Mouse (Mus musculus): ENCODE results near the gene Cish. TPM values are rescaled to one million over a fixed set of nuclear protein-coding genes. Genes with fewer than 3 reads are reported as not detected.
A peak's percentile ranks its signal among the peaks of the same experiment; 100 is the strongest.

The Cish gene
- polyA plus RNA-seq, 1 experiment from 2014 or later = 4.2 TPM

GRCm38 (mm10) chr9:107279378-107280321 is 16.2 kb upstream of the Cish start:
- no peak overlapping the region for H3K4me3 ChIP-seq (ENCODE audit: low read depth, low read length)
- 21% methylated on average over 16 of the region's 16 CpGs for WGBS
- no peaks in the 10 kb centered on the region for H3K36me3 ChIP-seq (ENCODE audit: control insufficient read depth, insufficient read depth, low read length)
- H3K27ac ChIP-seq (ENCODE audit: low read depth, low read length) = no peak overlapping the region
- 0 out of 2 replicates have a peak overlapping the region, but pooled peaks have one; percentile 24 for H3K9ac ChIP-seq (ENCODE audit: low read length)
- no peaks in the 10 kb centered on the region for H3K27me3 ChIP-seq (ENCODE audit: control insufficient read depth, insufficient read depth, low read length)
- peak overlapping the region; percentile 7; the same call in 1 of the 2 replicates for H3K4me2 ChIP-seq
- no peaks in the 10 kb centered on the region for H3K9me3 ChIP-seq (ENCODE audit: control insufficient read depth, low read length)
- H3K4me1 ChIP-seq (ENCODE audit: control insufficient read depth, insufficient read depth, low read length) = peaks cover 4% of the 10 kb centered on the region
- DNase-seq (ENCODE audit: low spot score, missing footprints) (no peak), ATAC-seq (ENCODE audit: low FRiP score) (peak; percentile 27; the same call in 1 of the 2 replicates)

GRCm38 (mm10) chr9:107280322-107281027 is 15.4 kb upstream of the Cish start:
- no peak for DNase-seq (ENCODE audit: low spot score, missing footprints)
- 46% methylated on average over 13 of the region's 13 CpGs for WGBS
- Histone ChIP-seq H3K27ac (ENCODE audit: low read depth, low read length) (no peak overlapping the region), H3K4me2 (no peak overlapping the region; the same call in 1 of the 2 replicates), H3K9me3 (ENCODE audit: control insufficient read depth, low read length) (no peaks in the 10 kb centered on the region), H3K9ac (ENCODE audit: low read length) (0 out of 2 replicates have a peak overlapping the region, but pooled peaks have one; percentile 24), H3K4me1 (ENCODE audit: control insufficient read depth, insufficient read depth, low read length) (peaks cover 6% of the 10 kb centered on the region), H3K4me3 (ENCODE audit: low read depth, low read length) (no peak overlapping the region), H3K27me3 (ENCODE audit: control insufficient read depth, insufficient read depth, low read length) (no peaks in the 10 kb centered on the region), H3K36me3 (ENCODE audit: control insufficient read depth, insufficient read depth, low read length) (no peaks in the 10 kb centered on the region)
- 0 out of 2 replicates have a peak, but pooled peaks have one; percentile 42 for ATAC-seq (ENCODE audit: low FRiP score)

GRCm38 (mm10) chr9:107281241-107281987 is 14.4 kb upstream of the Cish start:
- H3K27ac ChIP-seq (ENCODE audit: low read depth, low read length) = no peak overlapping the region
- no peak for ATAC-seq (ENCODE audit: low FRiP score)
- H3K4me2 ChIP-seq = no peak overlapping the region
- 89% methylated on average over 5 of the region's 5 CpGs for WGBS
- H3K9me3 ChIP-seq (ENCODE audit: control insufficient read depth, low read length) = no peaks in the 10 kb centered on the region
- no peak overlapping the region for H3K4me3 ChIP-seq (ENCODE audit: low read depth, low read length)
- peaks cover 6% of the 10 kb centered on the region for H3K4me1 ChIP-seq (ENCODE audit: control insufficient read depth, insufficient read depth, low read length)
- H3K9ac ChIP-seq (ENCODE audit: low read length) = no peak overlapping the region
- DNase-seq (ENCODE audit: low spot score, missing footprints) = no peak
- H3K27me3 ChIP-seq (ENCODE audit: control insufficient read depth, insufficient read depth, low read length) = no peaks in the 10 kb centered on the region
- no peaks in the 10 kb centered on the region for H3K36me3 ChIP-seq (ENCODE audit: control insufficient read depth, insufficient read depth, low read length)

GRCm38 (mm10) chr9:107282951-107283350 is 12.9 kb upstream of the Cish start:
- H3K36me3 ChIP-seq (ENCODE audit: control insufficient read depth, insufficient read depth, low read length) = no peaks in the 10 kb centered on the region
- peaks cover 6% of the 10 kb centered on the region for H3K4me1 ChIP-seq (ENCODE audit: control insufficient read depth, insufficient read depth, low read length)
- no peaks in the 10 kb centered on the region for H3K9me3 ChIP-seq (ENCODE audit: control insufficient read depth, low read length)
- H3K4me2 ChIP-seq = no peak overlapping the region
- no peak overlapping the region for H3K9ac ChIP-seq (ENCODE audit: low read length)
- H3K27me3 ChIP-seq (ENCODE audit: control insufficient read depth, insufficient read depth, low read length) = no peaks in the 10 kb centered on the region
- no peak overlapping the region for H3K4me3 ChIP-seq (ENCODE audit: low read depth, low read length)
- DNase-seq (ENCODE audit: low spot score, missing footprints) = no peak
- WGBS = 90% methylated on average over 9 of the region's 9 CpGs
- ATAC-seq (ENCODE audit: low FRiP score) = no peak
- H3K27ac ChIP-seq (ENCODE audit: low read depth, low read length) = no peak overlapping the region

- H3K27ac ChIP-seq (ENCODE audit: low read depth, low read length) = no peak overlapping the region
- H3K4me1 ChIP-seq (ENCODE audit: control insufficient read depth, insufficient read depth, low read length) = peaks cover 7% of the 10 kb centered on the region
- H3K27me3 ChIP-seq (ENCODE audit: control insufficient read depth, insufficient read depth, low read length) = peaks cover 5% of the 10 kb centered on the region
- H3K36me3 ChIP-seq (ENCODE audit: control insufficient read depth, insufficient read depth, low read length) = no peaks in the 10 kb centered on the region
- ATAC-seq (ENCODE audit: low FRiP score) (no peak), DNase-seq (ENCODE audit: low spot score, missing footprints) (no peak)
- no peak overlapping the region for H3K9ac ChIP-seq (ENCODE audit: low read length)
- no peaks in the 10 kb centered on the region for H3K9me3 ChIP-seq (ENCODE audit: control insufficient read depth, low read length)
- no peak overlapping the region for H3K4me2 ChIP-seq
- WGBS = 24% methylated on average over 3 of the region's 3 CpGs
- H3K4me3 ChIP-seq (ENCODE audit: low read depth, low read length) = no peak overlapping the region
Measured at GRCm38 (mm10) chr9:107285009-107285408, 10.8 kb upstream of the Cish start.

GRCm38 (mm10) chr9:107287294-107287693 is 8.5 kb upstream of the Cish start:
- no peak overlapping the region for H3K27ac ChIP-seq (ENCODE audit: low read depth, low read length)
- no peak overlapping the region for H3K4me3 ChIP-seq (ENCODE audit: low read depth, low read length)
- H3K4me1 ChIP-seq (ENCODE audit: control insufficient read depth, insufficient read depth, low read length) = peaks cover 7% of the 10 kb centered on the region; the same call in 1 of the 2 replicates
- no peak overlapping the region for H3K4me2 ChIP-seq
- DNase-seq (ENCODE audit: low spot score, missing footprints) (no peak), ATAC-seq (ENCODE audit: low FRiP score) (no peak)
- H3K9me3 ChIP-seq (ENCODE audit: control insufficient read depth, low read length) = no peaks in the 10 kb centered on the region
- H3K36me3 ChIP-seq (ENCODE audit: control insufficient read depth, insufficient read depth, low read length) = no peaks in the 10 kb centered on the region
- 81% methylated on average over 2 of the region's 2 CpGs for WGBS
- peaks cover 5% of the 10 kb centered on the region for H3K27me3 ChIP-seq (ENCODE audit: control insufficient read depth, insufficient read depth, low read length)
- no peak overlapping the region for H3K9ac ChIP-seq (ENCODE audit: low read length)

- DNase-seq (ENCODE audit: low spot score, missing footprints) (no peak), ATAC-seq (ENCODE audit: low FRiP score) (no peak)
- 93% methylated on average over 14 of the region's 14 CpGs for WGBS
- no peak overlapping the region for H3K4me3 ChIP-seq (ENCODE audit: low read depth, low read length)
- no peaks in the 10 kb centered on the region for H3K36me3 ChIP-seq (ENCODE audit: control insufficient read depth, insufficient read depth, low read length)
- H3K9me3 ChIP-seq (ENCODE audit: control insufficient read depth, low read length) = no peaks in the 10 kb centered on the region
- peaks cover 7% of the 10 kb centered on the region; the same call in 1 of the 2 replicates for H3K4me1 ChIP-seq (ENCODE audit: control insufficient read depth, insufficient read depth, low read length)
- no peak overlapping the region for H3K27ac ChIP-seq (ENCODE audit: low read depth, low read length)
- H3K27me3 ChIP-seq (ENCODE audit: control insufficient read depth, insufficient read depth, low read length) = peaks cover 5% of the 10 kb centered on the region
- no peak overlapping the region for H3K4me2 ChIP-seq
- H3K9ac ChIP-seq (ENCODE audit: low read length) = no peak overlapping the region
Measured at GRCm38 (mm10) chr9:107288105-107288650, 7.6 kb upstream of the Cish start.

GRCm38 (mm10) chr9:107288711-107289110 is 7.1 kb upstream of the Cish start:
- H3K9me3 ChIP-seq (ENCODE audit: control insufficient read depth, low read length) = no peaks in the 10 kb centered on the region
- peaks cover 7% of the 10 kb centered on the region; the same call in 1 of the 2 replicates for H3K4me1 ChIP-seq (ENCODE audit: control insufficient read depth, insufficient read depth, low read length)
- no peak overlapping the region for H3K9ac ChIP-seq (ENCODE audit: low read length)
- H3K4me2 ChIP-seq = peak overlapping the region; percentile 81
- ATAC-seq (ENCODE audit: low FRiP score) (no peak), DNase-seq (ENCODE audit: low spot score, missing footprints) (no peak)
- WGBS = 26% methylated on average over 8 of the region's 8 CpGs
- H3K36me3 ChIP-seq (ENCODE audit: control insufficient read depth, insufficient read depth, low read length) = no peaks in the 10 kb centered on the region
- peak overlapping the region; percentile 37; the same call in 1 of the 2 replicates for H3K4me3 ChIP-seq (ENCODE audit: low read depth, low read length)
- no peak overlapping the region for H3K27ac ChIP-seq (ENCODE audit: low read depth, low read length)
- peaks cover 5% of the 10 kb centered on the region for H3K27me3 ChIP-seq (ENCODE audit: control insufficient read depth, insufficient read depth, low read length)
